Mouse (Mus musculus): ENCODE data around the gene RPS10-NUDT3.
A peak's percentile ranks its signal among the peaks of the same experiment; 100 is the strongest.

The RPS10-NUDT3 gene

GRCm38 (mm10) chr17:27634871-27635574 is at the start of gene RPS10-NUDT3:
RPS10-NUDT3 (minus strand) TSS chr17:27635222.
- DNase-seq (ENCODE audit: low read depth, low spot score), result peak; percentile 87

GRCm38 (mm10) chr17:27678924-27679813 is 44.1 kb upstream of the RPS10-NUDT3 start:
- no peak for DNase-seq (ENCODE audit: low read depth, low spot score)

GRCm38 (mm10) chr17:27677756-27678155 is 42.7 kb upstream of the RPS10-NUDT3 start:
- DNase-seq (ENCODE audit: low read depth, low spot score), result no peak

- no peak for DNase-seq (ENCODE audit: low read depth, low spot score)
Observed at GRCm38 (mm10) chr17:27676270-27676669, 41.2 kb upstream of the RPS10-NUDT3 start.

- DNase-seq (ENCODE audit: low read depth, low spot score), result no peak
Observed at GRCm38 (mm10) chr17:27675453-27675852, 40.4 kb upstream of the RPS10-NUDT3 start.

- DNase-seq (ENCODE audit: low read depth, low spot score), result peak; percentile 48
Observed at GRCm38 (mm10) chr17:27673945-27674344, 38.9 kb upstream of the RPS10-NUDT3 start.

GRCm38 (mm10) chr17:27671720-27672119 is 36.7 kb upstream of the RPS10-NUDT3 start:
- no peak for DNase-seq (ENCODE audit: low read depth, low spot score)

GRCm38 (mm10) chr17:27658767-27659166 is 23.7 kb upstream of the RPS10-NUDT3 start:
- DNase-seq (ENCODE audit: low read depth, low spot score), result no peak

- no peak for DNase-seq (ENCODE audit: low read depth, low spot score)
Observed at GRCm38 (mm10) chr17:27657123-27657522, 22.1 kb upstream of the RPS10-NUDT3 start.

GRCm38 (mm10) chr17:27656414-27656813 is 21.4 kb upstream of the RPS10-NUDT3 start:
- DNase-seq (ENCODE audit: low read depth, low spot score), result no peak

GRCm38 (mm10) chr17:27656011-27656399 is 21.0 kb upstream of the RPS10-NUDT3 start:
- no peak for DNase-seq (ENCODE audit: low read depth, low spot score)

GRCm38 (mm10) chr17:27655089-27656010 is 20.3 kb upstream of the RPS10-NUDT3 start, which contains the start of gene Pacsin1:
Pacsin1 (plus strand) TSS chr17:27655509.
- DNase-seq (ENCODE audit: low read depth, low spot score), result no peak

GRCm38 (mm10) chr17:27653253-27653959 is 18.4 kb upstream of the RPS10-NUDT3 start:
- no peak for DNase-seq (ENCODE audit: low read depth, low spot score)

GRCm38 (mm10) chr17:27652046-27652790 is 17.2 kb upstream of the RPS10-NUDT3 start:
- no peak for DNase-seq (ENCODE audit: low read depth, low spot score)

- DNase-seq (ENCODE audit: low read depth, low spot score), result no peak
Observed at GRCm38 (mm10) chr17:27650586-27650985, 15.6 kb upstream of the RPS10-NUDT3 start.

GRCm38 (mm10) chr17:27650160-27650559 is 15.1 kb upstream of the RPS10-NUDT3 start:
- no peak for DNase-seq (ENCODE audit: low read depth, low spot score)

GRCm38 (mm10) chr17:27645807-27646206 is 10.8 kb upstream of the RPS10-NUDT3 start:
- DNase-seq (ENCODE audit: low read depth, low spot score), result no peak

- no peak for DNase-seq (ENCODE audit: low read depth, low spot score)
Observed at GRCm38 (mm10) chr17:27644572-27644971, 9.6 kb upstream of the RPS10-NUDT3 start.

- no peak for DNase-seq (ENCODE audit: low read depth, low spot score)
Observed at GRCm38 (mm10) chr17:27643756-27644155, 8.7 kb upstream of the RPS10-NUDT3 start.

- DNase-seq (ENCODE audit: low read depth, low spot score), result no peak
Observed at GRCm38 (mm10) chr17:27643101-27643500, 8.1 kb upstream of the RPS10-NUDT3 start.

All from telencephalon, adult 2 months (tissue).